Mouse (Mus musculus): ENCODE data around the gene Nsd1. TPM values are rescaled to one million over a fixed set of nuclear protein-coding genes. Genes with fewer than 3 reads are reported as not detected.

Nsd1 gene
- polyA plus RNA-seq, 1 experiment from 2014 or later: 70.7 TPM

GRCm38 (mm10) chr13:55243205-55243604, 33.6 kb downstream of the Nsd1 start:
- Histone ChIP-seq H3K9me3 (replicated peaks) (no peaks in the 10 kb centered on the region), H3K27ac (replicated peaks) (no peak overlapping the region), H3K4me3 (no peak overlapping the region), H3K4me1 (no peaks in the 10 kb centered on the region), H3K36me3 (peaks cover 100% of the 10 kb centered on the region), H3K27me3 (ENCODE audit: low read depth, poor library complexity, severe bottlenecking) (no peaks in the 10 kb centered on the region)
- 94% methylated on average over 3 of the region's 3 CpGs for WGBS
- DNase-seq (ENCODE audit: low spot score): no peak

GRCm38 (mm10) chr13:55247293-55248030, 37.9 kb downstream of the Nsd1 start:
- H3K4me1 ChIP-seq: no peaks in the 10 kb centered on the region
- no peaks in the 10 kb centered on the region for H3K9me3 ChIP-seq (replicated peaks)
- H3K27ac ChIP-seq (replicated peaks): no peak overlapping the region
- H3K4me3 ChIP-seq: no peak overlapping the region
- H3K27me3 ChIP-seq (ENCODE audit: low read depth, poor library complexity, severe bottlenecking): no peaks in the 10 kb centered on the region
- 87% methylated on average over 17 of the region's 17 CpGs for WGBS
- DNase-seq (ENCODE audit: low spot score): no peak
- peaks cover 98% of the 10 kb centered on the region for H3K36me3 ChIP-seq

GRCm38 (mm10) chr13:55249246-55249645, 39.7 kb downstream of the Nsd1 start:
- Histone ChIP-seq H3K4me3 (no peak overlapping the region), H3K9me3 (replicated peaks) (no peaks in the 10 kb centered on the region), H3K36me3 (peaks cover 90% of the 10 kb centered on the region), H3K27ac (replicated peaks) (no peak overlapping the region), H3K4me1 (no peaks in the 10 kb centered on the region), H3K27me3 (ENCODE audit: low read depth, poor library complexity, severe bottlenecking) (no peaks in the 10 kb centered on the region)
- WGBS: 92% methylated on average over 4 of the region's 4 CpGs
- DNase-seq (ENCODE audit: low spot score): no peak

- Histone ChIP-seq H3K36me3 (peaks cover 89% of the 10 kb centered on the region), H3K27me3 (ENCODE audit: low read depth, poor library complexity, severe bottlenecking) (no peaks in the 10 kb centered on the region), H3K4me3 (no peak overlapping the region), H3K4me1 (no peaks in the 10 kb centered on the region), H3K27ac (replicated peaks) (no peak overlapping the region), H3K9me3 (replicated peaks) (no peaks in the 10 kb centered on the region)
- DNase-seq (ENCODE audit: low spot score): no peak
- WGBS: 94% methylated on average over 4 of the region's 4 CpGs
These were observed 43.2 kb downstream of the Nsd1 start for GRCm38 (mm10) chr13:55252820-55253219.

- Histone ChIP-seq H3K4me1 (no peaks in the 10 kb centered on the region), H3K4me3 (no peak overlapping the region), H3K27me3 (ENCODE audit: low read depth, poor library complexity, severe bottlenecking) (no peaks in the 10 kb centered on the region), H3K36me3 (peaks cover 85% of the 10 kb centered on the region), H3K9me3 (replicated peaks) (no peaks in the 10 kb centered on the region), H3K27ac (replicated peaks) (no peak overlapping the region)
- 93% methylated on average over 3 of the region's 3 CpGs for WGBS
- DNase-seq (ENCODE audit: low spot score): no peak
These were observed 45.6 kb downstream of the Nsd1 start for GRCm38 (mm10) chr13:55255052-55255652.

GRCm38 (mm10) chr13:55258651-55259050, 49.1 kb downstream of the Nsd1 start:
- H3K4me1 ChIP-seq: no peaks in the 10 kb centered on the region
- DNase-seq (ENCODE audit: low spot score): no peak
- no peaks in the 10 kb centered on the region for H3K27me3 ChIP-seq (ENCODE audit: low read depth, poor library complexity, severe bottlenecking)
- no peak overlapping the region for H3K27ac ChIP-seq (replicated peaks)
- over 99% methylated on average over 3 of the region's 3 CpGs for WGBS
- H3K4me3 ChIP-seq: no peak overlapping the region
- H3K9me3 ChIP-seq (replicated peaks): no peaks in the 10 kb centered on the region
- H3K36me3 ChIP-seq: peaks cover 90% of the 10 kb centered on the region

- no peaks in the 10 kb centered on the region; the same call in 1 of the 2 replicates for H3K9me3 ChIP-seq (replicated peaks)
- DNase-seq (ENCODE audit: low spot score): no peak
- no peak overlapping the region for H3K4me3 ChIP-seq
- H3K27me3 ChIP-seq (ENCODE audit: low read depth, poor library complexity, severe bottlenecking): no peaks in the 10 kb centered on the region
- no peaks in the 10 kb centered on the region for H3K4me1 ChIP-seq
- H3K36me3 ChIP-seq: peaks cover 96% of the 10 kb centered on the region
- no peak overlapping the region for H3K27ac ChIP-seq (replicated peaks)
- WGBS: 95% methylated on average over 8 of the region's 8 CpGs
These were observed 51.9 kb downstream of the Nsd1 start for GRCm38 (mm10) chr13:55261521-55261920.

- H3K27ac ChIP-seq (replicated peaks): no peak overlapping the region
- peaks cover 90% of the 10 kb centered on the region for H3K36me3 ChIP-seq
- no peak for DNase-seq (ENCODE audit: low spot score)
- H3K4me1 ChIP-seq: no peaks in the 10 kb centered on the region
- H3K4me3 ChIP-seq: no peak overlapping the region
- no peaks in the 10 kb centered on the region for H3K27me3 ChIP-seq (ENCODE audit: low read depth, poor library complexity, severe bottlenecking)
- H3K9me3 ChIP-seq (replicated peaks): no peaks in the 10 kb centered on the region; the same call in 1 of the 2 replicates
These were observed 52.5 kb downstream of the Nsd1 start for GRCm38 (mm10) chr13:55262096-55262495.

- Histone ChIP-seq H3K36me3 (peaks cover 92% of the 10 kb centered on the region), H3K4me3 (no peak overlapping the region), H3K27ac (replicated peaks) (no peak overlapping the region), H3K4me1 (no peaks in the 10 kb centered on the region), H3K27me3 (ENCODE audit: low read depth, poor library complexity, severe bottlenecking) (no peaks in the 10 kb centered on the region), H3K9me3 (replicated peaks) (no peaks in the 10 kb centered on the region)
- 88% methylated on average over 5 of the region's 5 CpGs for WGBS
- no peak for DNase-seq (ENCODE audit: low spot score)
These were observed 67.6 kb downstream of the Nsd1 start for GRCm38 (mm10) chr13:55277203-55277602.

GRCm38 (mm10) chr13:55277646-55278045, 68.1 kb downstream of the Nsd1 start:
- Histone ChIP-seq H3K27ac (replicated peaks) (no peak overlapping the region), H3K9me3 (replicated peaks) (no peaks in the 10 kb centered on the region), H3K27me3 (ENCODE audit: low read depth, poor library complexity, severe bottlenecking) (no peaks in the 10 kb centered on the region), H3K4me1 (no peaks in the 10 kb centered on the region), H3K4me3 (no peak overlapping the region), H3K36me3 (peaks cover 92% of the 10 kb centered on the region)
- WGBS: 95% methylated on average over 5 of the region's 5 CpGs
- no peak for DNase-seq (ENCODE audit: low spot score)

GRCm38 (mm10) chr13:55288854-55289253, 79.3 kb downstream of the Nsd1 start:
- Histone ChIP-seq H3K27me3 (ENCODE audit: low read depth, poor library complexity, severe bottlenecking) (no peaks in the 10 kb centered on the region), H3K27ac (replicated peaks) (no peak overlapping the region), H3K4me1 (no peaks in the 10 kb centered on the region), H3K9me3 (replicated peaks) (no peaks in the 10 kb centered on the region), H3K4me3 (no peak overlapping the region), H3K36me3 (peaks cover 94% of the 10 kb centered on the region)
- DNase-seq (ENCODE audit: low spot score): no peak
- WGBS: 91% methylated on average over 3 of the region's 3 CpGs

- no peak for DNase-seq (ENCODE audit: low spot score)
- peaks cover 100% of the 10 kb centered on the region for H3K36me3 ChIP-seq
- no peaks in the 10 kb centered on the region for H3K4me1 ChIP-seq
- H3K4me3 ChIP-seq: no peak overlapping the region
- 90% methylated on average over 1 of the region's 1 CpGs for WGBS
- no peak overlapping the region for H3K27ac ChIP-seq (replicated peaks)
- H3K27me3 ChIP-seq (ENCODE audit: low read depth, poor library complexity, severe bottlenecking): no peaks in the 10 kb centered on the region
- H3K9me3 ChIP-seq (replicated peaks): no peaks in the 10 kb centered on the region
These were observed 87.2 kb downstream of the Nsd1 start for GRCm38 (mm10) chr13:55296760-55297159.

- H3K36me3 ChIP-seq: peaks cover 100% of the 10 kb centered on the region
- H3K27ac ChIP-seq (replicated peaks): no peak overlapping the region
- H3K9me3 ChIP-seq (replicated peaks): no peaks in the 10 kb centered on the region
- WGBS: 92% methylated on average over 5 of the region's 5 CpGs
- H3K4me1 ChIP-seq: no peaks in the 10 kb centered on the region
- H3K27me3 ChIP-seq (ENCODE audit: low read depth, poor library complexity, severe bottlenecking): no peaks in the 10 kb centered on the region
- no peak overlapping the region for H3K4me3 ChIP-seq
- no peak for DNase-seq (ENCODE audit: low spot score)
These were observed 91.3 kb downstream of the Nsd1 start for GRCm38 (mm10) chr13:55300913-55301312.

Data from midbrain, embryonic 10.5 days (tissue).